Mouse (Mus musculus) urinary bladder, postnatal 36 days (tissue): Measurements from ENCODE around the gene Gm49384.
A peak's percentile ranks its signal among the peaks of the same experiment; 100 is the strongest.

ENCODE experiments used
- DNase-seq, 2 experiments: peaks; one replicate each; pipeline ENCODE4 v3.0.0; 2022; ENCODE audit warnings: low spot score in 2 of 2, mixed read lengths in 1 of 2

Gene Gm49384

GRCm38 (mm10) chr12:69204052-69204833, at the start of gene Gm49384:
TSS of gene Gm49384 (minus strand) at chr12:69204267.
- DNase-seq: no peak

- DNase-seq: no peak
Observed at GRCm38 (mm10) chr12:69253806-69254205, 49.7 kb upstream of the Gm49384 start.

GRCm38 (mm10) chr12:69250756-69251155, 46.7 kb upstream of the Gm49384 start:
- DNase-seq: no peak

- no peak for DNase-seq
Observed at GRCm38 (mm10) chr12:69249766-69250165, 45.7 kb upstream of the Gm49384 start.

- peak; percentile 55 to 71 for DNase-seq
Observed at GRCm38 (mm10) chr12:69241771-69242431, 37.8 kb upstream of the Gm49384 start.

- DNase-seq: no peak
Observed at GRCm38 (mm10) chr12:69241405-69241770, 37.3 kb upstream of the Gm49384 start.

GRCm38 (mm10) chr12:69240876-69241275, 36.8 kb upstream of the Gm49384 start, which contains the start of gene Klhdc1:
TSS of gene Klhdc1 (plus strand) at chr12:69241176.
- no peak for DNase-seq

GRCm38 (mm10) chr12:69238284-69238683, 34.2 kb upstream of the Gm49384 start:
- DNase-seq: no peak

- no peak for DNase-seq
Observed at GRCm38 (mm10) chr12:69235782-69236181, 31.7 kb upstream of the Gm49384 start.

- no peak for DNase-seq
Observed at GRCm38 (mm10) chr12:69229251-69229650, 25.2 kb upstream of the Gm49384 start.

GRCm38 (mm10) chr12:69227776-69228466, 23.9 kb upstream of the Gm49384 start, which contains the start of gene Pole2:
TSS of gene Pole2 (minus strand) at chr12:69228195.
- peak; percentile 89 to 90 for DNase-seq

GRCm38 (mm10) chr12:69220613-69221277, 16.7 kb upstream of the Gm49384 start:
- DNase-seq: no peak

- no peak for DNase-seq
Observed at GRCm38 (mm10) chr12:69216587-69216986, 12.5 kb upstream of the Gm49384 start.

- peak; percentile 47 to 78 for DNase-seq
Observed at GRCm38 (mm10) chr12:69215000-69215785, 11.1 kb upstream of the Gm49384 start.

GRCm38 (mm10) chr12:69214393-69214792, 10.3 kb upstream of the Gm49384 start:
- no peak for DNase-seq

GRCm38 (mm10) chr12:69213186-69213777, 9.2 kb upstream of the Gm49384 start:
- no peak for DNase-seq

- DNase-seq: no peak
Observed at GRCm38 (mm10) chr12:69211057-69211456, 7.0 kb upstream of the Gm49384 start.

GRCm38 (mm10) chr12:69210056-69210979, 6.3 kb upstream of the Gm49384 start:
- no peak for DNase-seq

GRCm38 (mm10) chr12:69208520-69208919, 4.5 kb upstream of the Gm49384 start:
- DNase-seq: no peak

- DNase-seq: no peak
Observed at GRCm38 (mm10) chr12:69207926-69208325, 3.9 kb upstream of the Gm49384 start.
